Mouse (Mus musculus) embryonic fibroblast, embryonic 13.5 days (primary cell): ENCODE measurements around the gene Stat3.

Source experiments
- CTCF ChIP-seq: IDR thresholded peaks from 2 replicates; pipeline ENCODE4 v1.5.1; 2011; ENCODE audit warnings: mild to moderate bottlenecking, control low read depth, low read length, moderate library complexity, borderline replicate concordance; ENCODE audit not compliant: insufficient read depth
- POLR2A ChIP-seq: IDR thresholded peaks from 2 replicates; pipeline ENCODE4 v1.6.1; 2011; ENCODE audit warnings: low read depth, mild to moderate bottlenecking, control low read depth, low read length, moderate library complexity

DNA sequence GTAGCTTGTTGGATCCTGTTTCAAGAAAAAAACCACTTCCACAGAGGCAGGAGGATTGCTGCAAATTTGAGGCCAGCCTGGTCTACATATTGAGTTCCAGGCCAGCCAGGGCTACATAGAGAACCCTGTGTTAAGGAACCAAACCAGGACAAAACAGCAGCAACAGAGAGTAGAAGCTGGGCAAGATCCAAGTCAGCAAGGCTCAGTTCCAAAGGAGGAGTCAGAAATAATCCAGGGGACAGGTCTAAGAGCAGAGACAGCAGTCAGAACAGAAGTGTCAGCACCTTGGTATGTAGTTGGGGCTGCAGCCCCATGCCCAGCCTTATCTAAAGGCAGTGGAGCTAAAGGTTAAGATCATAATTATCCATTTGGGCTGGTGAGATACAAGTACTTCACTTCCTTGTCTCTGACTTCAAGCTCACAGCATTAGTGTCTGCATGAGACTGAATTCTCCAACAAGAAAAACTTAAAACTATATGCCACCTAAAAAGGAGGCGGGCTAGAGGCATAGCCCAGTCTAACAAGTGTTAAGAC, 14.9 kb downstream of the Stat3 start:
- TF ChIP-seq CTCF, result no peak
- no peak for TF ChIP-seq POLR2A
